Mouse (Mus musculus): ENCODE results near the gene Slc29a2.

DNA sequence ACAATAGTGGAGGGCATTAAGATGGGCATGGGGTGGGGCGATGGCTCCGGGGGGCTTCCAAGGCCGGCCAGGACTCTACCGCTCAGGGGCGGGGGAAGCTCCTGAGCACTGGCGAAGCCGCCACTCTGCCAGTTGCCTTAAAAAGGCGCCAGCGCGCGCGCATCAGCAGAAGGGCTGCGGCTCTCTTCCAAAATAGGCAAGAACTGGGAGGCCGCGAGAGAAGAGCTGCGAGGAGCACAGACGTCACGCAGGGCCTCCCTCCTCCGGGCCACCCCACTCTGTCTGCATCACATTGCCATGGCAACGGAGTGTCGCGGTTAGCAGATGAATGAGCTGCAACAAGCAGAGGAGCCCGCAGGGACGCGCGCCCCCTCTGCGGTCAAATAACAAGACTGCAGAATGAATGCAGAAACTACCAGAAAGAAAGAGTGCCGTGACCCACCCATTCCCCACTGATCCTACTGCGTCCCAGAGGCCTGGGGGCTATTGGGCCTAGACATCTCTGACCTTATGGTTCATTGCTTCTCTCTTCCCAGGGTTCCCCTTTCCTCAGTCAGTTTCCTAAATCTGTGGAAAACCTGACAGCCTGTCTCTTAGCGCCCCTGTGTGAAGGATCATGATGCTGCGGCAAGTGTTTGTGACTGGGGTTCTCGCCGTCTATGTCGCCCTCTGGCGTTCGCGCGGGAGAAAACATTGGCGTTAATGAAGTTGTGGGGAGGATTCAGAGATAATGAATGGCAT is 21.8 kb upstream of the Slc29a2 start:
- TF ChIP-seq GATA1 (IDR thresholded peaks at IDR 0.05; ENCODE audit: low read length): no peak
- TF ChIP-seq TAL1 (IDR thresholded peaks at IDR 0.05; ENCODE audit: low read length): no peak

Data from erythroblast, embryonic 14.5 days (primary cell).